Mouse (Mus musculus) CD4-positive, CD25-positive, alpha-beta regulatory T cell, adult 4 months (primary cell): ENCODE measurements at regions not wholly inside any gene's neighbourhood (a gene's known extent, or its start where the extent isn't known, plus 50 kb on each side); places are given as distances from the start of the nearest gene placed in this dataset.
"Not testable (repeated sequence)": the region's sequence is repeated elsewhere in the genome, so short reads cannot be mapped to it uniquely, and the experiment has no call there.

ENCODE experiments used
- ATAC-seq: one replicate; pipeline ENCODE4 v1.8.0; 2017

DNA sequence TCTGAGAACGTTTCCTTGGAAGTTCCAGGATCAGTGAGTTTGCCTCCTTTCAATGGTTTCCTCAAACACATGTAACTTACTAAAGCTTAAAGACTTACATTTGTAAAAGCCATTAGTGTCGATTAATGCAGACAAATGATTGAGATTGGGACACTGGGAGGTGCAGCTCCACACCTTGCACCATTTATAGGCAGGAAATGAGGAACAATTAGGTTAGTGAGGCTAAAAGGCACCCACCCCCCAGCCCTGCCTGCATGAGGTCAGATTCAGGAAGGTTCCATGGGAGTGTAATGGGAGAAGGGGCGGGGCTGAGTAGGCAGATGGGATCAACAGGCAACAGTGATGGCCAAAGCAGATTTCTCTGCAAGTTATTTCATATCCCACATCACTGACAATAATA lies 131.1 kb upstream of the Gm12728 start:
- ATAC-seq, result no peak

DNA sequence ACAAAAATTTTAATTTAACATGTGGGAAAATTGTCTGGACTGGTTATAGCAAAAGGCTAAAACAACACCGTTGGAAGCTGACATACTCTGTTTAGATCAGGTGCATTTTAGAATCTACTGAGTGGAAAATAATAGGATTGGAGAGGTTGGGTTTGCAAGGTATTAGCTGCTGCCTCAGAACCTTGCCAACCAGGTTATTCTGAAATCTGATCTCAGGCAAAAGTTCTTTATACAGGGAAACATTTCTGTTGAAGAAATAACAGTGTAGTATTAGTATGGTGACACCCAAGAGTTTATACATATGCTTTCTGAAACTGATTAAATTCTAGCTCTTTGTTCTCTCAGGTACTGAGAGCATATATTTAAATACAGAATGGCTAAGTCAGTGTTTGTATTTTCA lies 113.0 kb upstream of the Gm12728 start:
- ATAC-seq, result no peak

- ATAC-seq, result no peak
Measured at GRCm38 (mm10) chr4:105690716-105691115, 99.0 kb upstream of the Gm12728 start.

DNA sequence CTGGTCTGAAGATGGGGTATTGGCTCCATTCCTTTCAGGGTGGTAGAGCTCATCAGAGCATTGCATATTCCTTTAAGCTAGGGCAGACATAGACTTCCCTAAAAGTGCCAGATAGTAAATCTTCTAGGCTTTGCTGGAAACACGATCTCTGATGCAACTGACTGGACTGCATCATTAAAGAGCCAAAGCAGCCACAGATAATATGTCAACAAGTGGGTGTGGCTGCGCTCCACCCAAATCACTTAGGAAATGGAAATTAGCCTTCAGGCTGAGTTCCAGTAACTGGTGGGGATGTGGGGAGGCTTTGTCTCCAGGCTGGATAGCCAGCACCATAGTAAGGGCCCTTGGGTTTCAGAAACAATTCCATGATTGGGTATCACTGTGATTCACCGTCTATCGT lies 97.3 kb upstream of the Gm12728 start:
- no peak for ATAC-seq

- no peak for ATAC-seq
Measured at GRCm38 (mm10) chr4:105695895-105696294, 93.8 kb upstream of the Gm12728 start.

- ATAC-seq, result no peak
Measured at GRCm38 (mm10) chr4:105697123-105697522, 92.5 kb upstream of the Gm12728 start.

DNA sequence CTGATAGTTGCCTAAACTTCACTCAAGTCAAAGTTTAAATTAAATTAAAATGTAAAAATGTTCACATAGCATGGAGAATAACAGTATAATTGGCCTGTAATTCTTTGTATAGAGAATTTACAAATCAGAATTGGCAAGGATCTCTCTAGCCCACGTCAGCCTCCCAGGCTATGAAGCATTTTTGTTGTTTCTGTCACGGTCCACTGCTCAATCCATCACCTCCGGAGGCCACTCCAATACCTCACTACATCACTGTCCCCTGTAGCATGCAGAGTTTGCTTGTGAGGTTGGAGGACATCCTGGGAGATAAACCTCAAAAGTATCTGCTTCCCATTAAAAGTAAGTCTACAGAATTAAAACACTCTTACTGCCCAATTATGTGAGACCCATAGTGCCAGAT lies 87.6 kb upstream of the Gm12728 start:
- no peak for ATAC-seq

GRCm38 (mm10) chr4:105703408-105703807 lies 86.3 kb upstream of the Gm12728 start:
- no peak for ATAC-seq

- no peak for ATAC-seq
Measured at GRCm38 (mm10) chr4:105704271-105704670, 85.4 kb upstream of the Gm12728 start.

DNA sequence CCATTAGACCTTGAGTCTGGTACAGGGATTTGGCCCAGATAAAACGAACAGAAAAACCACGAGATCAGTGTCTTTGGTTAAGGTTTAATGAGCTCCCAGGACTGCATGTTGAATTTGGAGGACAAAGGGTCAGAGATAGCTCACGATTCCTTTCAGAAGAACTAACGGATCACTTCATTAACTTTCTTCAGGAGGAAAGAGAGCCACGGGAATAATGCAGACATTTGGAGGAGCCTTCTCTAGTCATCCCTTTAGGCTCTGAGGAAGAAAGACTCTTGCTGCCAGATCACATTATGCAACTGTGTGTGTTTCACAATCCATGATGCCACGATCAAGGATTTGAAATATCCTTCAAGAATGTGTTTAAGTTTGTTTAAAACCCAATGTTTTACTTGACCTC lies 83.7 kb upstream of the Gm12728 start:
- ATAC-seq, result no peak

GRCm38 (mm10) chr4:105708080-105708796 lies 81.4 kb upstream of the Gm12728 start:
- no peak for ATAC-seq

- ATAC-seq, result no peak
Measured at GRCm38 (mm10) chr4:105713956-105714355, 75.7 kb upstream of the Gm12728 start.

DNA sequence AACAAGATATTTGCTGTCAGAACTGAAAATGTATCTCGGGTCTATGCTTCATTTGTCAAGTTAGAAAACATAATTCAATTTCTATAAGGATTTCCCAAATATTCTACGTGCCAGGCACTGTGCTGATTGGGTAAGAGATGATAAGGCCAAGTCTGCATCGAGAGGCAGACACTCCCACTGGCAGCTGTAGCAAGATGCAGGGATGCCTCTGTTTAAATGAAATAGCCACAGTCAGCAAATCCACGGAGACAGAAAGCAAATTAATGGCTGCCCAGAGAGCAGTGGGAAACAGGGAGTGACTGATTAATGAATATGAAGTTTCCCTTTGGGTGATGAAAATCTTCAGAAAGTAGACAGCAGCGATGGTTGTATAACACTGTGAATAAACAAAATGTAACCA lies 71.6 kb upstream of the Gm12728 start:
- ATAC-seq, result no peak

- ATAC-seq, result no peak
Measured at GRCm38 (mm10) chr4:105728696-105729095, 61.0 kb upstream of the Gm12728 start.

GRCm38 (mm10) chr4:105730900-105731299 lies 58.8 kb upstream of the Gm12728 start:
- no peak for ATAC-seq

DNA sequence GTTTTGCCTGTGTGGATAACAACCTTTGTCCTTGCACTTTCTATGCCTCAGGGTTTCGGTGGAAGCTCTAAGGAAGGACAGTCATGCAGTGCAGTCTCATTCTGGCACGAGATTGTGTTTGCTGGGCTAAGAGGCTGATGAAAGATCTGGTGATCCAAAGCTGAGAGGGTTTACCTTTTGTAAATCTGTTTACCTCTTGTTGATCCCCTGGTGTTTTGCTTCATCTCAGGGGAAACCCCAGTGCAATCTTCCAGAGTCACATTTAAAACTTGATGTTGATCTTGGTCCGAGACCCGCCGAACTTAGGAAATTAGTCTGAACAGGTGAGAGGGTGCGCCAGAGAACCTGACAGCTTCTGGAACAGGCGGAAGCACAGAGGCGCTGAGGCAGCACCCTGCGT lies 54.6 kb upstream of the Gm12728 start:
- not testable (repeated sequence) for ATAC-seq
